Mouse (Mus musculus): ENCODE measurements around the gene Nbeal1.

DNA sequence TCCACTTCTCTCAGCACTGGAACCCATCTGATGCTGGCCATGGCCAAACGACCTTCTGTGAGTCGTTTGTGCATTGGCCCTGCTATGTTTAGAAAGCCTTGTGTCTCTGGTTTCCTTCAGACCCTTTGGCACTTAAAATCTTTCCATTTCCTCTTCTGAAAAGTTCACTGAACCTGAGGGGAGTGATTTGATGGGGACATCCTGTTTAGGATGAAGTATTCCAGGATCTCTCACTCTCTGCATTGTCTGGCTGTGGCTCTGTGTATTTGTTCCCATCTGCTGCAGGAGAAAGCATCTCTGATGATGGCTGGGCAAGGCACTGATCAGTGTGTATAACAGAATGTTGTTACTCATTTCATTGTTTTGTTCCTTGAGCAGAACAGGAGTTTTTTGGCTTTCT is 165.3 kb downstream of the Nbeal1 start:
- no peak for TF ChIP-seq USF1 (IDR thresholded peaks at IDR 0.05; ENCODE audit: low read depth)
- no peak for TF ChIP-seq POLR2A (IDR thresholded peaks at IDR 0.05; ENCODE audit: insufficient read length, low read depth)
- TF ChIP-seq CEBPB (IDR thresholded peaks at IDR 0.05; ENCODE audit: insufficient read depth, poor library complexity, severe bottlenecking), result no peak
- TF ChIP-seq MYOD1 (IDR thresholded peaks at IDR 0.05; ENCODE audit: control insufficient read depth in 1 of 3, insufficient read length in 2 of 3, low read depth in 2 of 3), result no peak
- TF ChIP-seq MYOG (IDR thresholded peaks at IDR 0.05; ENCODE audit: control insufficient read depth in 1 of 3, insufficient read depth in 1 of 3, insufficient read length in 2 of 3, low read depth in 2 of 3), result no peak
- no peak for TF ChIP-seq TCF12 (IDR thresholded peaks at IDR 0.05; ENCODE audit: insufficient read depth, poor library complexity, severe bottlenecking)
- TF ChIP-seq MAX (IDR thresholded peaks at IDR 0.05; ENCODE audit: low read depth), result no peak
- TF ChIP-seq POLR2AphosphoS2 (IDR thresholded peaks at IDR 0.05; ENCODE audit: insufficient read length, low read depth), result no peak
- TF ChIP-seq REST (IDR thresholded peaks at IDR 0.05; ENCODE audit: insufficient read depth, insufficient read length), result no peak

Measured in myocyte (in vitro differentiated cells).